Mouse (Mus musculus) megakaryocyte-erythroid progenitor cell, adult 5-6 weeks (primary cell): ENCODE measurements around the gene Dnajc16. TPM values are rescaled to one million over a fixed set of nuclear protein-coding genes. Genes with fewer than 3 reads are reported as not detected.
A peak's percentile ranks its signal among the peaks of the same experiment; 100 is the strongest.

ENCODE experiments used
- ATAC-seq: replicated peaks from 2 replicates; pipeline ENCODE4 v1.8.0; 2016; ENCODE audit warnings: mild to moderate bottlenecking, inconsistent platforms; ENCODE audit not compliant: severe bottlenecking, poor library complexity, low FRiP score, low TSS enrichment
- total RNA-seq, 2 experiments: library from RNA; stranded (forward) in 1 of 2; stranded (reverse) in 1 of 2; fragments of 200-1000, 215-1000 nt in 1 of 2; fragments of >200 nt in 1 of 2; fragmentation: Nextera tagmentation in 1 of 2; gene quantifications; 2 replicates each; pipeline ENCODE4 v1.2.3; 2014 to 2017

Dnajc16 gene
- total RNA-seq, 2 experiments from 2014 or later: 3.2 to 10.7 TPM

DNA sequence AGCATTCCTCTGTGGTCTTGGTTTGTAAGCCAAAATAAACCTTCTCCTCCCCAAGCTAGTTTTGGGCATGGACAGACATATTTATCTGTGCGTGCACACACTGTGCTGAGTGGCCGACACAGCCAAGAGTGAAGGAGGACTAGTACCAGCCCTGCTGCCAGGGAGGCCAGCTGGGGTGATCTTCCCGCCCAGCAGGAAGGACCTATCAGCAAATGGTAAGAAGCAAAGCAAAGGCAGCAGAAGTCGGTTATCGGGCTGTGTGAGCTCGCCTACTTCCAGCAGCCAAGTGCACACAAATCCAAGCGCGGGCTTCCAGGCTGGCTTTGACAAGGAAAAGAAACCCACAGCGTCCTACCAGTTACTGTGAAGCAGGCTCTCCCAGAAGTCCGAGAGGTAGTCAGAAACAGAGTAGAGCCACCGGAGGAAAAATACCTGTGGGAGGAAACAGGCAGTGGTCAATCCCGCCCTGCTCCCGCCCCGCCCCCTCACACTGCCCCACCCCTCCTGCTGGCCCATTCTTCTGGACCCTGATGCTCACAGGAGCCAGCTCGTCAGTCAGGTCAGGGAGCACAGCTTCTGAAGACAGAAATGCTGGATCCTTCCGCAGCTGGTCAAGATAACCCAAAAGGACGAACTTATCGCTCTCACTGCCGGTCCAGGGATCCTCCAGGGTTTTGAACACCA, 23.2 kb downstream of the Dnajc16 start:
- peak; percentile 93 for ATAC-seq

DNA sequence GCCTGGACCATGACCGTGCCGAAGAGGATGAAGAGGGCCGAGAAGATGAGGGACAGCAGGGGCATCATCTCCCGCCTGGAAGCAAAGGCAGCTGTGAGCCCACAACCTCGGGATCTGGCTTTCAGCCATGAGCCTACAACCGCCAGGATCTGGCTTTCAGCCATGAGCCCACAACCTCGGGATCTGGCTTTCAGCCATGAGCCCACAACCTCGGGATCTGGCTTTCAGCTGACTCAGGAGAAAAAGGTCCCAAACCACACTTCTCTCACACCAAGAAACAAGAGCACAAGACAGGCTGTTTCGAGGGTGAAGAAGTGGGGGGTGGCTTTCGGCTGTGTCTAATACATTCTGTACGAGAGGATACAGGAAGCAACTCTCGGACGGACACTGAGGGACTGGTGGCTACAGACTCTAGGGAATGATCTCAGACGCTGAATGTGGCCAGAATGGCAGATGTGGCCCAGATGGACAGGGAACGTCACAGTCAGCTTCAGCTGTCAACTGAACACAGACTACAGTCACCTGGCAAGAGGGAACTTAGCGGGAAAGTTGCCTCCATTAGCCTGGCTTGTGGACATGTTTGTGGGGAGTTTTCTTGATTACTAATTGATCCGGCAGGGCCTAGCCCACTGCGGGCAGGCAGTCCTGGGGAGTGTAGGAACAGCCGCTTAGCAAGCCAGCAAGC, 23.9 kb downstream of the Dnajc16 start:
- 0 out of 2 replicates have a peak, but pooled peaks have one; percentile 0 for ATAC-seq

DNA sequence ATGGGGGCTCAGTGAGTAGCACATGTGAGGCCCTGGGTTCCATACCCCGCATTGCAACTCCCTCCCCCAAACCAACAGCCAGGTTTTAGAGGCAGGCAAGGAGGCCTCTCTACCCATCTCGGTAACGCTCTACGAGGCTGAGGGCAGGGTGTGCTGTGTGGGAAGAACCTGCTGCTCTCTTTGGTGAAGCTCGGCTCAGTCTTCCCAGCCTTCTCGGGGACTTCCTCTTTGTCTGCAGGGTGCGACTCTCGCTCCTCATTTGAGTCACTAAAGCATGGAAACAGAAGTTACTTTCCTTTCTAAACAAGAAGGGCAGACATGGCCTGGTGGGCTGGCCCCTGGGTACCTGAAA, 24.4 kb downstream of the Dnajc16 start:
- no peak for ATAC-seq

DNA sequence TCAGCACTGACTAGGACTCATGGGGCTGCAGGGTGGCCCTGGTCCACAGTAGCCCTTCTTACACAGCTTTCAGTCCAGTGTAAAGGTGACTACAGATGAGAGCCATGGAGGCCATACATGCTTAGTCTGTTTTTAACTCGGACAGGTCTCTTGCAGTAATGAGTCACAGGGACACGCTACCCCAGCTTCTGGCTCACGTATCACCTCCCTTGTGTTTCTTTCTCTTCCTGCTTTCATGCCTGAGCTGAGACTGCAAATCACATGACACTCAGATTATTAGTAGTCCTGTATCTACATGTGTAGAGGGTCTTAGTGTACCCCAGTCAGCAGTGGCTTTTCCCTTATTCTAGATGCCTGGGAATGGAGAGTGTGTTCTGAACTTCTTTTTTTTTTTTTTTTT, 25.7 kb downstream of the Dnajc16 start:
- no peak for ATAC-seq

DNA sequence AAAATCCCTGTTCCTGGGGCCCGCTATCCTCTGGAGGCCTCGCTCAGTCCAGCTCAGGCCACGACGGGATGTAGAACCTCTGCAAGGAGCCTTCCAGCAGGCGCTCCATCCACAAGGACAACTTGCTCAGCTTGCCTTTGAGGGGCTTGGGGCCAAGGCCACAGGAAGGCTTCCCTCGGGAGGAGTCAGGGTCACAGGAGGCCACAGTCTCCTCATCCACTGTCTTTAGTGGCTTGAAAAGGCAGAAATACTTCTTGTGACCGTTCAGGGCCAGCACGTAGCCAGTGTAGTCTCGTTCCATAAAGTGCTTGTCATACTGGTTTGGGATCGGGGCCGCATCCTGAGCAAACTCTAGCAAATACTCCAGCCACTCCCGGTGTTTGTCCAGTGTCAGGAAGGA, 27.3 kb downstream of the Dnajc16 start:
- ATAC-seq: no peak

DNA sequence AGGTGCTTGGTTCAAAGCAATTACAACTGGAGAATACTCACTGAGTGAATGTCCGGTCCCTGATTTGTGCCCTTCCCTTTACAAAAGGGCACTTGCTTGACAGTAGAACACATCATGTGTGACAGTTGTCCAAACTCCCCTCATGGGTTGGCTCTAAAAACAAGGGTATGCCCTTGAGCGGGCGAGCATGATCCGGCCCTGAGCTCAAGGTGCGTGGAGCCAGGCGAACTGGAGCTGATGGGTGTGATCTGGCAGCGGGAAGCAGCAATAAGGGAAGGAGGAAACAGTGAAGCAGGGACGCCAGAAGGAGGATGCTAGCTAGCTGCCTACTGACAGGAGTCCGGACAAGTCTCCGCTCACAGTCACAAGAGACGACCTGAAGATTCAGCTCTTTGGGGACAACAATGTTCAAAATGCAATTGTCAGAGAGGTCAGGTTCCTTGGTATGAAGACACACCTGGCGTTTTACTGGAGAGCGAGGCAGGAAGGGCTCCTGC, 28.6 kb downstream of the Dnajc16 start:
- ATAC-seq: no peak

DNA sequence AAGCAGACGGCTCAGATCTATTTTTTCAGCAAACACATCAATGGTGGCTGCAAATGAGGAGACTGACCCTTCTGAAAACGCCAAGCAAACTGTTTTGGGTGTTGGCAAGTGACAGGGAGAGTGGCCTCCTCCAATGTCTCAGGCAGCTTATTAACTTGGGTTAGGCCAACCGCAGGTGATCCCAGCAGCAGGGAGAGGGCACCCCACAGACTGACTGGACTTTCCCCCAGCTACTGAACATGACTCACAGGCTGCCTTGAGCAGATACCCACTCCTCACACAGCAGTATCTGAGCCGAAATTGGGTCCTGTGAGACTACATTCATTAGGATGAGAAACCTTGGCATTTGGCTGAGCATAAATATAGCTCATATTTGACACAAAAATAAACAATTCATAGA, 29.8 kb downstream of the Dnajc16 start:
- ATAC-seq: no peak

DNA sequence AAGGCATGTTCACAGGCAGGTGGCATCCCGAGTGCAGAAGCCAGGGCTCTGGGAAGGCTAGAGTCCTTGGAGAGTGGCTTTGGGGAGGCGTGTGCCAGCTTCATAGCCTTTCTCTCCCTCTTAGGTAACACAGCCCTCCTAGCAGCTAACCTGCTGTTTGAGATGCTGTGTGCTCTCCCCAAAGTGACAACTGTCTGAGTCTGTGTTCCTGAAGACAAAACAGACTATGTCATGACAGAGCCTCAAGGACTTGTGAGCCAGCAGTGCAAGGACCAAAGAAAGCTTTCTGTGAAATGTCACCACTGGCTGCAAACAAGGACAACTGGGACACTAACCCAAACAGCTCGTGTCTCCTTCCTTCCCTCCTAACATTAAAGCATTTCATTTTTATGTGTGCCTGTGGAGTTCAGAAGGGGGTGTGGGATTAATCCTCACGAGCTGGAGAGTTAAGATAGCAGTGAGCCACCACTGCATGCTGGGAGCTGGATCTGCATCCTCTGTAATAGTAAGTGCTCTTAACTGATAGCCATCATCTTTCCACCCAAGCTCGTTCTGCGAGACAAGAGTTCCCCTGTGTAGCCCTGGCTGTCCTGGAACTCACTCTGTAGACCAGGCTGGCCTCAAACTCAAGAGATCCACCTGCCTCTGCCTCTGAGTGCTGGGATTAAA, 31.7 kb downstream of the Dnajc16 start:
- peak; percentile 83 for ATAC-seq

DNA sequence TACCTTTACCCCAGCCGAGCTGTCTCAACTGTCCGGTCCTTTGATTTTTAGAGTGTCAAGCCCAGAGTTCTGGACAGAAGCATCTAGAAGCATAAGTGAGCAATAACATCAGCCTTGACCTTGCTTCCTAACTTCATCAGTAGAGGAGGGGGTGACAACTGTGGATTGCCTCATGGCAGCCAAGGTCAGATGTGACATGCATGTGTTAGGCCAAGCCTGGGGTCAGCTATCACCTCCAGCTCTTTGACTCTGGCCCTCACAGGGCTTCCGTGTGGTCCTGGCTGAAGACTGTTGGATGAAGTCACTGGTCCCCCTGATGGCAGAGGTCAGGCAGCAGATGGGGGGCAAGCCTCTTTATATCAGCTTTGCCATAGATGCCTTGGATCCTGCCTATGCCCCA, 33.6 kb downstream of the Dnajc16 start:
- no peak for ATAC-seq

DNA sequence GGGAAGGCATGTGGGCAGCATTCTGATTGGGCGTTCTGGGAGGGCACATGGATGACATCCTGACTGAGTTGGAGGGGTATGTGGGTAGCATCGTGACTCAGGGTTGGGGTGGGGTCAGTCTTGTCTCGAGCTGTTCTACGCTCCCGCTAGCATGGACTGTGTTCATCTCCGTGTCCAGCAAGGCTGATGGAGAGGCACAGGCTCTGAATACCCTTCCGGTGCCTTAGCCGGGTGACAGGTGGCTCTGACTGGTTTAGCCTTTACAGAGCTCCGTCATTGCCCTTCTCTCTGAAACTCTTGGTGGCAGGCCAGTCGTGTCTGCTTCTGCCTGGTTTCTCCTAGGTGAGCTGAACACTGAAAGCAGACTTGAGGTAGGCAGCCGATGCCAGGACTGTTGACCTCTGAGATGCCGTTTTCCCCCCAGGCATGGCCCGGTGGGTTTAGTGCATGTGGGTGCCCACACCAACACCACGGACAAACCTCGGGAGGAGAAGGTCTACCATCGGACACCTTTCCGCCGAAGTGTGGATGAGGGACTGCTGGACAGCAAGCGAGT, 35.3 kb downstream of the Dnajc16 start:
- ATAC-seq: no peak

DNA sequence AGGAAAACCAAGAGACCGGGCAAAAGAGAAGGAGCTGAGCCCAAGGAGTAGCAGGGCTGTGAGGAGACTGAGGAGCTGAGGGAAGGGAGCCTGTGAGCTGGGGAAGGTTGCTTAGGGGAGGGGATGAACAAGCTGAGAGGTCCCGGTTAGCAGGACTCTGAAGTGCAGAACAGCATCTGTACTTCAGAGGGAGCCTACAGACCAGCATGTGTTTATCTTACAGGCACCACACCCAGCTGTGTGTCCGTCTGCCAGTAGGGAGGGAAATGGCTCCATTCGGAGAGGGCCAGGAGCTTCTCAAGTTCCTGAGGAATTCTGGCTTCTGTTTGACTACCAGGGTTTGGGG, 38.7 kb downstream of the Dnajc16 start:
- peak; percentile 88 for ATAC-seq

DNA sequence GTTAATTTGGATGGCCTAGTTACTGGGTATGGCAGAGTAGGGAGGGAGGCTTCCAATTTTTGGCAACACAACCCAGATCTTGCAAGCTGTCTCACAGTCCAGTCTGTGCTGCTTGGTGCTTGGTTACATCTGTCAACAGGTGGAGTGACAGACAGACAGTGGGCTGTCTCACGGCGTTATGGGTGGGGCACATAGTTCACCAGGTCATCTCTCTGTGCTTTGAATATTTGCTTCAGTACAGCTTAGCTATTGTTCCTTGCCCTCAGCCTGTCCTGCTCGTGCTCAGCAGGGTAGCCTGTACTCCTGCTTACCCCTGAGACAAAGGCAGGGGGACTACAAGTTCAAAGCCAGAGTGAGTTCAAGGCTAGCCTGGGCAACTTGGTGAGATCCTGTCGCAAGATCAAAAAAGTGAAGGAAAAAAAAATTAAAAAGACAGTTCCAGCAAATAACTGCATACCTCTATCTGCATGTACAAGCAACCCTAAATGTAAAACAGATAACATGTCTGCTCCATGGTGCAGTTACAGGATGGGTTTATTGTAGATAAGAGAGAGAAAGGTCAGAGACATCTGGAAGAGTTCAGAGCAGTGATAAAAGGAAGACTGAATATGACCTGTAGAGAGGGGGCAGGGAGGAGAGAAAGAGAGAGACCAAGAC, 39.2 kb downstream of the Dnajc16 start:
- ATAC-seq: peak; percentile 82

DNA sequence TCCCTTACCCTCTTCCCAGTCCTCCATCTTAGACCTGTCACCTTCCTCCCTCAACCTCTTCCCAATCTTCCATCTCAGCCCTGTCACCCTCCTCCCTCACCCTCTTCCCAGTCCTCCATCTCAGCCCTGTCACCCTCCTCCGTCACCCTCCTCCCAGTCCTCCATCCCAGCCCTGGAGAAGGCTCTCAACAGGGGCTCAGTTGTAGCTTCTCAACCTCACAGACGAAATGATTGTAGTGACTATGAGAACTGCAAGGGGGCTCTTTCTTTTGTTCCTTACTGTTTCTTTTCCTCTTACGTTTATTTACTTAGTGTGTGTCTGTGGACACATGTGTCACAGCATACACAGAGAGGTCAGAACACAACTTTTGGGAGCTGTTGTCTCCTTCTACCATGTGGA, 39.9 kb downstream of the Dnajc16 start:
- no peak; the same call in 1 of the 2 replicates for ATAC-seq

DNA sequence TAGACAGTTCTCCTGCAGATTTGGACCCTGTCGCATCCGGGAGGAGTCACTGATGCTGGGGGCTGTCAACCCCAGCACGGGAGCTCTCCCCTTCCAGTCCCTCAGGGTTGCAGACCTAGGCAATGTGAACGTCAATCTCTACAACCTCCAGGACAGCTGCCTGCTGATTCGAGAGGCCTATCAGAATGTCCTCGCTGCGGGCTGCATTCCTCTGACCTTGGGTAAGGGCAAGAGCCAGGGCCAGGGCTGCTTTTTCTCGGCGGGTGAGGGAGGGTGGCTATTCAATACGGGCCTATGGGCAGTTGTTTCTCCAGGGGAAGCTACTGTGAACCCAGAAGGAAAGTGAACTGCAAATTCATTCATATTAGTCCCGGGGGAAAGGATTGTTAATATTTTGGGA, 41.2 kb downstream of the Dnajc16 start:
- ATAC-seq: no peak

DNA sequence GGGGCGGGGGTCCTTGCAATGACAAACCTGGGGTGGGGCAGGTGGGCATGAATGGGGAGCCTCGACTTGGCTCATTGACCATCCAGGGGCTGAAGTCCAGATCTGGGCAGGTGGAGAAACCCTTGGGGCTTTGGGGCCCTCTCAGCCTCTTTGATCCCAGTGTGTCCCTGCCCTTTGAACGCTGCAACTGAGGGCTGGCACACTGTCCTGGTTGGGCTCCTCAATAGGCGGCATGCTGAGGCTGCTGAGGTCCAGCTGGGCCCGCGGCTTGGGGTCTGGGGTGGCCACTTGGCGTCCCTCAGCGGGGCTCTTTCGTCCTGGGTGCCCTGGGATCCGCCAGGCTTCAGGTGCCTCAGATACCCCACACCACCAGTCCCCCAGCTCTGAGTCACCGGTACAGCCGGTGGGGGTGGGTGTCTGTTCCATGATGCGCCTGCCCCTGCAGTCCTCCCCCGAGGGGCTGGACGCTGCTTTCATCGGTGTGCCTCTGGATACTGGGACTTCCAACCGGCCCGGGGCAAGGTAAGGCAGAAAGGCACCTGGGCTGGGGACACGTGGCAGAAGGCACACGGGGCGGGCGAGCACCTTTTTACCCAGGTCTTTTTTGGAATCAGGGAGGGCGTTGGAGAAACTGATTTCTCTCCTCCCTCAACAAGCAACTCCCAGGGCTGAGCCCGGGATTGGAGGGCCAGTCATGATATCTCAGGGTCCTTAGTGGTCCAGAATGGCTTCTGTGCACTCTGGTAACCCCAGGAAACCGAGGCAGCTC, 44.0 kb downstream of the Dnajc16 start, which contains the start of gene Agmat:
TSS of gene Agmat (plus strand) at position 95 of the 769 bp plus-strand sequence.
- ATAC-seq: no peak

DNA sequence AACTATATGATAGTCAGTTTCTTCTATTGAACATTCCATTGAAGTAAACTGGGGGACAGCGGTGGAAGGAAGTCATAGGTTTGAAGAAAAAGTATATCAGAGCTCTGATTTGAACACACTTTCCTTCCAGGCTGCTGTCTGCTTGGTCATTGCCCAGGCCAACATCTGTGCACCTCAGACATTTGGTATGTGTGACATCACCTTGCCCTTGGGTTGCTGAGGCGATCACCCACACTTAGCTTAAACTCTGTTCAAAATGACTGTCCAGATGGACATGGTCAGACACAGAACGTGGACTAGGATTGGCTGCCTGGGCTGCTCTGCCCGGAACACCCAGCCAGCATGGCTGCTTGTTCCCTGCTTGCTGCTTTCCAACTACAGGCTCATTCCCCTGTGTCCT, 48.4 kb downstream of the Dnajc16 start:
- ATAC-seq: no peak

DNA sequence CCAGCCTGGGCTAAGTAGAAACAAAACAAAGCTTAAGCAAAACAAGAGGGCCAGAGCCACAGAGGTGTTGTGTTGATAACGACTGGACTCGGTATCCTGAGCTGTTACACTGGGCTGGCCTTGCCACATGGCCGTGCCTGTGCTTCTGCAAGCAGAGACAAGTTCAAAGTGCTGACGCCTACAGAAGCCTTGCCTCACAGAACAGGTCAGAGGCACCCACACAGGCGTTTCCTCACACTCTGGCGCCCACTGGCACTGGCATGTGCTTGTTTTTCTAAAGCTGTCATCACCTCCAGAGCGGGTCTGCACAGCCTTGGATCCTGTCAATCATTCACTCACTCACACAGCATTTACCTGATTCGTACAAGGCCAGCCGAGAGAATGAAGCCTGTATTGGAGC, 48.9 kb downstream of the Dnajc16 start:
- no peak; the same call in 1 of the 2 replicates for ATAC-seq

DNA sequence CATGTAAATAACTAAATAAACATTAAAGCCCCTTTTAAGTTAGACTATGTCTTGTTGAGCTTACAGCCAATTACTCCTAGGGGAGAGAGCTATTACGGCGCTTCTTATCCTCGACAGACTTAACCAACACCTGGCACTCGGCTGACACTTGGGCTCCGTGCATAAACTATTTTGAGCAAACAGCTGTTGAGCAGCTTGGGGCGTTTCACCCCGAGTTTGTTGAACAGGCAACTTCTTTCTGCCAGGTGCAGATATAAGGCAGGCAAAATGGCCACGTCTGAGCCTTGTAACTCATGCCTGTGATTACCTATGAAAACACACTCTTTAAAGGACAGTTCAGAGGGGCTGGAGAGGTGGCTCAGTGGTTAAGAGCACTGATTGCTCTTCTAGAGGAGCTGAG, 52.7 kb downstream of the Dnajc16 start:
- ATAC-seq: no peak

DNA sequence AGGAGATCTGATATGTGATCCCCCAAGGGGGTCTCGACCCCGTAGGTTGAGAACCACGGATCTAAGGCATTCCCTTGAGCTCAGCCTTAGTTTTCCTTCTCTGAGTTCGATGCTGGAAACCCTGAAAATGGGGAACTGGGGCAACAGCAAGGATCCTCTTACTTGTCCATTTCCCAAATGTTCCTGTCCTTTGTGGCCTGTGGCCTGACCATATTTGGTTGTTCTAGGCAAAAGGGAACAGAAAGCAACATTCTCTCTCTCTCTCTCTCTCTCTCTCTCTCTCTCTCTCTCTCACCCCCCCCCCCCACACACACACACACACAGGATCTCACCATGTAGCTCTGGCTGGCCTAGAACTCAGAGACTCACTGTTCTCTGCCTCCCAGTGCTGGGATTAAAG, 53.9 kb downstream of the Dnajc16 start:
- ATAC-seq: no peak
